Mouse (Mus musculus) heart, embryonic 15.5 days (tissue): ENCODE measurements around the gene Dcun1d1. TPM values are rescaled to one million over a fixed set of nuclear protein-coding genes. Genes with fewer than 3 reads are reported as not detected.

Source experiments
- ATAC-seq: fragments of 200-750 bp; cut with Nextera tagmentation; replicated peaks from 2 replicates; pipeline ENCODE4 v1.8.0; 2017; ENCODE audit warnings: low read depth, moderate TSS enrichment; ENCODE audit not compliant: insufficient number of reproducible peaks, insufficient read depth, low FRiP score
- H3K27ac ChIP-seq: fragments of 300-500 bp; sonication (generic); 2 replicates; pipeline ENCODE4 v1.5.1; 2015; ENCODE audit warnings: mild to moderate bottlenecking, inconsistent platforms
- H3K27me3 ChIP-seq: fragments of 300-500 bp; sonication (generic); 2 replicates; pipeline ENCODE4 v1.6.1; 2015; ENCODE audit warnings: inconsistent platforms
- H3K36me3 ChIP-seq: fragments of 300-500 bp; sonication (generic); 2 replicates; pipeline ENCODE4 v1.6.1; 2015; ENCODE audit warnings: mild to moderate bottlenecking, inconsistent platforms
- H3K4me1 ChIP-seq: fragments of 300-500 bp; sonication (generic); replicated peaks from 2 replicates; pipeline ENCODE4 v1.6.1; 2015; ENCODE audit warnings: inconsistent platforms
- H3K4me2 ChIP-seq: fragments of 300-500 bp; sonication (generic); 2 replicates; pipeline ENCODE4 v1.6.1; 2015; ENCODE audit warnings: inconsistent platforms, mild to moderate bottlenecking, moderate library complexity
- H3K4me3 ChIP-seq: fragments of 300-500 bp; sonication (generic); 2 replicates; pipeline ENCODE4 v1.5.1; 2015; ENCODE audit warnings: mild to moderate bottlenecking, inconsistent platforms
- H3K9ac ChIP-seq: fragments of 300-500 bp; sonication (generic); 2 replicates; pipeline ENCODE4 v1.6.1; 2015; ENCODE audit warnings: mild to moderate bottlenecking, inconsistent platforms
- H3K9me3 ChIP-seq: fragments of 300-500 bp; sonication (generic); replicated peaks from 2 replicates; pipeline ENCODE4 v1.6.1; 2016; ENCODE audit warnings: inconsistent platforms
- WGBS: fragments of 180-500 bp; shearing (Covaris S2); methylation state at CpG from one replicate; pipeline ENCODE4 v1.1.7; 2015; ENCODE audit warnings: mixed read lengths; 5-methylcytosine and 5-hydroxymethylcytosine counted together
- polyA plus RNA-seq: library from polyadenylated mRNA; unstranded; fragments of >200 nt; fragmentation: Nextera tagmentation; extraction: Ambion mirVana; gene quantifications from 2 replicates; pipeline ENCODE4 v1.2.1, GENCODE M21; 2015

The Dcun1d1 gene
- polyA plus RNA-seq, 1 experiment from 2014 or later = 87.4 TPM

- Histone ChIP-seq H3K4me3 (peak overlapping the region; percentile 83), H3K4me1 (peaks cover 33% of the 10 kb centered on the region), H3K27me3 (no peaks in the 10 kb centered on the region), H3K9me3 (no peaks in the 10 kb centered on the region), H3K4me2 (peak overlapping the region; percentile 78), H3K9ac (peak overlapping the region; percentile 96), H3K27ac (peak overlapping the region; percentile 94), H3K36me3 (no peaks in the 10 kb centered on the region; the same call in 1 of the 2 replicates)
- ATAC-seq = no peak
- 31% methylated on average over 7 of the region's 7 CpGs for WGBS
Measured at GRCm38 (mm10) chr3:35931359-35931758, 5.9 kb downstream of the Dcun1d1 start.

- no peak for ATAC-seq
- Histone ChIP-seq H3K27ac (peak overlapping the region; percentile 43; the same call in 1 of the 2 replicates), H3K9ac (no peak overlapping the region), H3K4me3 (no peak overlapping the region), H3K4me1 (peaks cover 33% of the 10 kb centered on the region), H3K4me2 (peak overlapping the region; percentile 42), H3K9me3 (no peaks in the 10 kb centered on the region), H3K27me3 (no peaks in the 10 kb centered on the region), H3K36me3 (no peaks in the 10 kb centered on the region)
- 19% methylated on average over 8 of the region's 8 CpGs for WGBS
Measured at GRCm38 (mm10) chr3:35929831-35930230, 7.4 kb downstream of the Dcun1d1 start.

- no peak overlapping the region for H3K4me3 ChIP-seq
- H3K4me1 ChIP-seq = peaks cover 33% of the 10 kb centered on the region
- H3K27me3 ChIP-seq = no peaks in the 10 kb centered on the region
- H3K9me3 ChIP-seq = no peaks in the 10 kb centered on the region
- ATAC-seq = no peak
- H3K9ac ChIP-seq = no peak overlapping the region
- H3K27ac ChIP-seq = peak overlapping the region; percentile 43; the same call in 1 of the 2 replicates
- H3K4me2 ChIP-seq = no peak overlapping the region
- no peaks in the 10 kb centered on the region for H3K36me3 ChIP-seq
- WGBS = 29% methylated on average over 3 of the region's 3 CpGs
Measured at GRCm38 (mm10) chr3:35929406-35929805, 7.8 kb downstream of the Dcun1d1 start.

GRCm38 (mm10) chr3:35925852-35926251 is 11.4 kb downstream of the Dcun1d1 start:
- no peaks in the 10 kb centered on the region for H3K36me3 ChIP-seq
- WGBS = 76% methylated on average over 2 of the region's 2 CpGs
- no peak for ATAC-seq
- H3K27me3 ChIP-seq = no peaks in the 10 kb centered on the region
- H3K4me2 ChIP-seq = no peak overlapping the region
- H3K9me3 ChIP-seq = no peaks in the 10 kb centered on the region
- no peak overlapping the region for H3K4me3 ChIP-seq
- H3K4me1 ChIP-seq = peaks cover 27% of the 10 kb centered on the region
- H3K27ac ChIP-seq = no peak overlapping the region
- no peak overlapping the region for H3K9ac ChIP-seq

- no peak overlapping the region for H3K4me2 ChIP-seq
Measured at GRCm38 (mm10) chr3:35924007-35924406, 13.2 kb downstream of the Dcun1d1 start.

GRCm38 (mm10) chr3:35923495-35923894 is 13.8 kb downstream of the Dcun1d1 start:
- H3K36me3 ChIP-seq = no peaks in the 10 kb centered on the region; the same call in 1 of the 2 replicates

More at GRCm38 (mm10) chr3:35924007-35924406, 13.2 kb downstream of the Dcun1d1 start:
- no peak overlapping the region for H3K27ac ChIP-seq
- no peak overlapping the region for H3K4me3 ChIP-seq
- peaks cover 16% of the 10 kb centered on the region for H3K4me1 ChIP-seq
- H3K9ac ChIP-seq = no peak overlapping the region
- H3K27me3 ChIP-seq = no peaks in the 10 kb centered on the region
- WGBS = 83% methylated on average over 3 of the region's 3 CpGs
- H3K36me3 ChIP-seq = no peaks in the 10 kb centered on the region
- no peaks in the 10 kb centered on the region for H3K9me3 ChIP-seq
- no peak for ATAC-seq

GRCm38 (mm10) chr3:35922522-35922921 is 14.7 kb downstream of the Dcun1d1 start:
- no peak for ATAC-seq
- Histone ChIP-seq H3K4me2 (no peak overlapping the region), H3K4me3 (no peak overlapping the region), H3K9me3 (no peaks in the 10 kb centered on the region), H3K4me1 (peaks cover 21% of the 10 kb centered on the region), H3K27ac (no peak overlapping the region), H3K27me3 (no peaks in the 10 kb centered on the region), H3K36me3 (peaks cover 9% of the 10 kb centered on the region), H3K9ac (no peak overlapping the region)
- WGBS = 62% methylated on average over 4 of the region's 4 CpGs

More at GRCm38 (mm10) chr3:35923495-35923894, 13.8 kb downstream of the Dcun1d1 start:
- Histone ChIP-seq H3K27ac (no peak overlapping the region), H3K9ac (no peak overlapping the region), H3K4me2 (no peak overlapping the region), H3K27me3 (no peaks in the 10 kb centered on the region), H3K4me1 (peaks cover 16% of the 10 kb centered on the region), H3K9me3 (no peaks in the 10 kb centered on the region), H3K4me3 (no peak overlapping the region)
- no peak for ATAC-seq
- WGBS = 22% methylated on average over 7 of the region's 7 CpGs

GRCm38 (mm10) chr3:35918229-35918628 is 19.0 kb downstream of the Dcun1d1 start:
- peaks cover 32% of the 10 kb centered on the region for H3K36me3 ChIP-seq
- H3K27me3 ChIP-seq = no peaks in the 10 kb centered on the region
- no peak overlapping the region for H3K4me3 ChIP-seq
- no peak for ATAC-seq
- H3K9ac ChIP-seq = no peak overlapping the region
- no peak overlapping the region for H3K27ac ChIP-seq
- peaks cover 10% of the 10 kb centered on the region for H3K4me1 ChIP-seq
- H3K4me2 ChIP-seq = no peak overlapping the region
- H3K9me3 ChIP-seq = no peaks in the 10 kb centered on the region
- 50% methylated on average over 3 of the region's 3 CpGs for WGBS

- H3K9ac ChIP-seq = no peak overlapping the region
- 74% methylated on average over 7 of the region's 7 CpGs for WGBS
- no peaks in the 10 kb centered on the region for H3K27me3 ChIP-seq
- H3K27ac ChIP-seq = no peak overlapping the region
- no peak for ATAC-seq
- no peak overlapping the region for H3K4me3 ChIP-seq
- H3K9me3 ChIP-seq = no peaks in the 10 kb centered on the region; the same call in 1 of the 2 replicates
- no peaks in the 10 kb centered on the region for H3K4me1 ChIP-seq
- H3K36me3 ChIP-seq = peaks cover 22% of the 10 kb centered on the region
- no peak overlapping the region for H3K4me2 ChIP-seq
Measured at GRCm38 (mm10) chr3:35908982-35909680, 28.1 kb downstream of the Dcun1d1 start.

GRCm38 (mm10) chr3:35900555-35901204 is 36.6 kb downstream of the Dcun1d1 start:
- 88% methylated on average over 5 of the region's 5 CpGs for WGBS
- no peaks in the 10 kb centered on the region for H3K27me3 ChIP-seq
- H3K4me1 ChIP-seq = no peaks in the 10 kb centered on the region
- no peak overlapping the region for H3K9ac ChIP-seq
- no peak overlapping the region for H3K27ac ChIP-seq
- no peak for ATAC-seq
- H3K4me3 ChIP-seq = no peak overlapping the region
- H3K4me2 ChIP-seq = no peak overlapping the region
- H3K36me3 ChIP-seq = peaks cover 15% of the 10 kb centered on the region
- no peaks in the 10 kb centered on the region for H3K9me3 ChIP-seq

- H3K4me2 ChIP-seq = no peak overlapping the region
- no peak overlapping the region for H3K9ac ChIP-seq
- ATAC-seq = no peak
- no peaks in the 10 kb centered on the region for H3K27me3 ChIP-seq
- H3K36me3 ChIP-seq = peaks cover 11% of the 10 kb centered on the region
- no peak overlapping the region for H3K4me3 ChIP-seq
- no peaks in the 10 kb centered on the region for H3K9me3 ChIP-seq
- H3K27ac ChIP-seq = no peak overlapping the region
- 91% methylated on average over 3 of the region's 3 CpGs for WGBS
- no peaks in the 10 kb centered on the region for H3K4me1 ChIP-seq
Measured at GRCm38 (mm10) chr3:35899109-35899508, 38.1 kb downstream of the Dcun1d1 start.
